Mouse (Mus musculus) lung, embryonic 16.5 days (tissue): ENCODE measurements around the gene Klk1b26. TPM values are rescaled to one million over a fixed set of nuclear protein-coding genes. Genes with fewer than 3 reads are reported as not detected.
"Not testable (repeated sequence)": the region's sequence is repeated elsewhere in the genome, so short reads cannot be mapped to it uniquely, and the experiment has no call there.

Experiments used
- ATAC-seq: fragments of 200-750 bp; cut with Nextera tagmentation; 2 replicates; pipeline ENCODE4 v1.8.0; 2017; ENCODE audit warnings: low read depth, mild to moderate bottlenecking, moderate library complexity
- H3K27ac ChIP-seq: fragments of 300-500 bp; sonication (generic); 2 replicates; pipeline ENCODE4 v1.5.1; 2014; ENCODE audit warnings: mild to moderate bottlenecking, control low read depth, low read length
- H3K27me3 ChIP-seq: fragments of 300-500 bp; sonication (generic); 2 replicates; pipeline ENCODE4 v1.6.1; 2014; ENCODE audit warnings: low read depth, low read length, mixed read lengths; ENCODE audit not compliant: control insufficient read depth, insufficient read depth
- H3K36me3 ChIP-seq: fragments of 300-500 bp; sonication (generic); 2 replicates; pipeline ENCODE4 v1.6.1; 2014; ENCODE audit warnings: low read length; ENCODE audit not compliant: control insufficient read depth, insufficient read depth
- H3K4me1 ChIP-seq: fragments of 300-500 bp; sonication (generic); replicated peaks from 2 replicates; pipeline ENCODE4 v1.6.1; 2014; ENCODE audit warnings: low read length, mixed read lengths; ENCODE audit not compliant: control insufficient read depth, insufficient read depth
- H3K4me2 ChIP-seq: fragments of 300-500 bp; sonication (generic); 2 replicates; pipeline ENCODE4 v1.6.1; 2014; ENCODE audit warnings: low read depth, low read length, control low read depth
- H3K4me3 ChIP-seq: fragments of 300-500 bp; sonication (generic); 2 replicates; pipeline ENCODE4 v1.5.1; 2014; ENCODE audit warnings: mild to moderate bottlenecking, low read length, control low read depth
- H3K9ac ChIP-seq: fragments of 300-500 bp; sonication (generic); 2 replicates; pipeline ENCODE4 v1.6.1; 2014; ENCODE audit warnings: low read length, control low read depth
- H3K9me3 ChIP-seq: fragments of 300-500 bp; sonication (generic); 2 replicates; pipeline ENCODE4 v1.6.1; 2016; ENCODE audit warnings: low read length; ENCODE audit not compliant: control insufficient read depth
- WGBS: fragments of 180-500 bp; shearing (Covaris S2); extraction: QIAGEN DNeasy Blood & Tissue Kit; methylation state at CpG from one replicate; pipeline ENCODE4 v1.1.7; 2014; 5-methylcytosine and 5-hydroxymethylcytosine counted together
- polyA plus RNA-seq: library from polyadenylated mRNA; unstranded; fragments of >200 nt; fragmentation: Nextera tagmentation; extraction: Ambion mirVana; gene quantifications from 2 replicates; pipeline ENCODE4 v1.2.1, GENCODE M21; 2015

Gene Klk1b26
- polyA plus RNA-seq: not detected in 2 replicates

DNA sequence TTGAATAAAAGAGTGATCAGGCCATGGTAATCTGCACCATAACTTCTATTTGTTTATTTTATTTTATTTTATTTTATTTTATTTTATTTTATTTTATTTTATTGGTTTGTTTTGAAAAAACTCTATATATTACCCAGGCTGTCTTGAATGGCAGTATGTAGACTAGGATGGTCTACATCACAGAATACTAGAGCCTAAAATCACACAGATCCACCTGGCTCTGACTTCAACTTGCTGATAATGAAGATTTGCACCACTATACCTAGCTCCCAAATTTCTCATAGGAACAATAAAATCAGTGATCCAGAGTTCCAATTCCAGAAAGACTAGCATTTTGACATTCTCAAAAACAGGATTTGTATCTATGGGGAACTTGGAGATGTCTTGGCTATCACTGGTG is at the start of gene Klk1b26:
Klk1b26 (plus strand) TSS at position 301 of the 400 bp plus-strand sequence.
- not testable (repeated sequence) for ATAC-seq, H3K4me2 ChIP-seq, H3K9me3 ChIP-seq, H3K27me3 ChIP-seq, H3K4me1 ChIP-seq, H3K4me3 ChIP-seq, H3K27ac ChIP-seq, H3K9ac ChIP-seq, H3K36me3 ChIP-seq

DNA sequence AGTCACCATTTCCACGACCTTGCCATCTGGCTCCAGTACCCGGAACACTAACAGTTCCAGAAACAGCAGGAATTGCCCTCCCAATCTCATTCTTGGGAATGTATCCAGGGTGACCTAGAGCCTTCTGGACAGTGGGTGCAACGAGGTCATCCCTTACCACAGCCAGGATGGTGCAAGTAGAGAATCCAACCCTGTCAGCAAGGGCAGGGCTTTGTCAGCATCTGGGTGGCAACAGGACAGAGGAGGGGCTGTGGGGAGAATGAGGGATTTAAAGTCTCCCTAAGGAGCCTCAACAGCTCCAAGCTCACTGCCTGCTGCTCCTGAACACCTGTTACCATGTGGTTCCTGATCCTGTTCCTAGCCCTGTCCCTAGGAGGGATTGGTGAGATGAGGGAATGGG is 45.5 kb upstream of the Klk1b26 start, which contains the start of gene Klk1b1:
Klk1b1 (plus strand) TSS at position 301 of the 400 bp plus-strand sequence.
- no peak for ATAC-seq
- H3K4me3 ChIP-seq: no peak within 1 kb of the TSS
- H3K4me2 ChIP-seq: no peak within 1 kb of the TSS
- no peaks in the 10 kb centered on the region for H3K4me1 ChIP-seq
- H3K9ac ChIP-seq: no peak within 1 kb of the TSS
- no peaks in the 10 kb centered on the region for H3K9me3 ChIP-seq
- no peaks in the 10 kb centered on the region for H3K27me3 ChIP-seq
- H3K27ac ChIP-seq: no peak within 1 kb of the TSS
- WGBS: 59% methylated on average over 3 of the region's 3 CpGs
- no peaks in the 10 kb centered on the region for H3K36me3 ChIP-seq

DNA sequence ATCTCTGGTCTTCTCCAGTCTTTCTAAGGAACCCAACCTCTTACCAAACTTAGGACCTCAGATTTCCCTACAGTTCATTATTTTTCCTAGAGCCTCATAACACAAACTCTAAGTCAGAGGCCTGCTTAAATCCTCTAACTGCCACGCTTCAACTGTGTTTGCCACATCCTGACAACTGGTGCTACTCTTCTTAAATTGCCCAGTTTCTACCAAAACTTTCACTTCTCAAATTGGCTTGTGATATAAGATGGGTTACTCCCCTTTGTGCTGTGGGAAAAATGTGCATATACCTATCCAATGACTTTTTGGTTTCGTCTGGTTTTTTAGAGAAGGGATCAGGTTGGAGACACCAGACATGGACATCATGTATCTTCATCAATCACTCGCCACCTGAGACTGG is 44.9 kb upstream of the Klk1b26 start:
- Histone ChIP-seq H3K27ac (no peak overlapping the region), H3K4me2 (no peak overlapping the region), H3K27me3 (no peaks in the 10 kb centered on the region), H3K9me3 (no peaks in the 10 kb centered on the region), H3K4me3 (no peak overlapping the region), H3K9ac (no peak overlapping the region), H3K4me1 (no peaks in the 10 kb centered on the region), H3K36me3 (no peaks in the 10 kb centered on the region)
- WGBS: 69% methylated on average over 3 of the region's 3 CpGs
- ATAC-seq: no peak

DNA sequence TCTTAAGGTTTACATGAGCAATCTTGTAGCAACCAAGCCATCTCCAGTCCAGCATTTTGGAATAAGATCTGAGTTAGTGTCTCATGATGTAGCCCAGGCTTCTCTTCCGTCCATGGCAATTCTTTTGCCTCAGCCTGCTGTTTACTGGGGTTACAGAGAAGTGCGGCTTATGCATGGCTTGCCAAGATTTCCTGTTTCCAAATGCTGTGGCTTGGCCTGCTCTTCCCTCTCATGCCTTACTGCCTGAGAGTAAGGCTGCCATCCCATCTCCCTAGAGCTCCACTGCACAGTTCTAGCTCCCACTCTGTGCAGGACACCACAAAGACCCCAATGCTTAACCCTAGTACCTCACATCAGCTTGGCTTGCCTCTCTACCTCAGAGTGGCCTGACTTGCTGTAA is 44.4 kb upstream of the Klk1b26 start:
- H3K4me1 ChIP-seq: no peaks in the 10 kb centered on the region
- no peak for ATAC-seq
- H3K27me3 ChIP-seq: no peaks in the 10 kb centered on the region
- no peaks in the 10 kb centered on the region for H3K36me3 ChIP-seq
- H3K4me2 ChIP-seq: no peak overlapping the region
- no peak overlapping the region for H3K4me3 ChIP-seq
- H3K9ac ChIP-seq: no peak overlapping the region
- H3K27ac ChIP-seq: no peak overlapping the region
- no peaks in the 10 kb centered on the region for H3K9me3 ChIP-seq
- 65% methylated on average over 2 of the region's 2 CpGs for WGBS

DNA sequence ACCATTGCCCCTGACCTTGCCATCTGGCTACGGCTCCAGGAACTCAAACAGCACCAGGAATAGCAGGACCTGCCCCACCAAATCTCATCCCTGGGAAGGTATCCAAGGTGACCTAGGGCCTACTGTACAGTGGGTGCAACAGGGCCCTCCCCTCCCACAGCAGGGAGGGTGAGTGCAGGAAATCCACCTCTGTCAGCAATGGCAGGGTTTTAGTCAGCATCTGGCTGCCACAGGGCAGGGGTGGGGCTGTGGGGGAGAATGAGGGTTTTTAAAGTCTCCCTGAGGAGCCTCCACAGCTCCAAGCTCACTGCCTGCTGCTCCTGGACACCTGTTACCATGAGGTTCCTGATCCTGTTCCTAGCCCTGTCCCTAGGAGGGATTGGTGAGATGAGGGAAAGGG is 36.2 kb upstream of the Klk1b26 start, which contains the start of gene Klk1b9:
Klk1b9 (plus strand) TSS at position 301 of the 400 bp plus-strand sequence.
- not testable (repeated sequence) for H3K36me3 ChIP-seq, H3K9me3 ChIP-seq, H3K27me3 ChIP-seq, H3K4me3 ChIP-seq, ATAC-seq, H3K27ac ChIP-seq, H3K4me2 ChIP-seq, H3K4me1 ChIP-seq, H3K9ac ChIP-seq
- 58% methylated on average over 1 of the region's 1 CpGs for WGBS

DNA sequence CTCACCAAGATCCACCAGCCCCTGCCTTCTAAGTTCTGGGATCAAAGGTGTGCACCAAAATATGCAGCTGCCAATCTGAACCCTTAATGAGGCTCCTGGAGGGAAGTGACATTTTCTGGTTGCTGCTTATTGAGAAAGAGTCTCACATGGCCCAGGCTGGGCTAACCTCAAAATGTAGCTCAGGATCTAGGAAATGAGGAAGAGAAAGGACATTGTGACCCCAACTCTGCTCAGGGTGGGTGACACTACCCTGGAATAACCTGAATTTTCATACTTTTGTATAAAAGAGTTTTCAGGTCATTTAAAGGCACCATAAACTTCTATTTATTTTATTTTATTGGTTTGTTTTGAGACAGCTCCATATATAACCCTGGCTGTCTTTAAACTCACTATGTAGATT is 26.3 kb upstream of the Klk1b26 start:
- Histone ChIP-seq H3K27ac (no peak overlapping the region), H3K36me3 (no peaks in the 10 kb centered on the region), H3K4me2 (no peak overlapping the region), H3K27me3 (no peaks in the 10 kb centered on the region), H3K4me1 (no peaks in the 10 kb centered on the region), H3K9me3 (no peaks in the 10 kb centered on the region), H3K9ac (no peak overlapping the region), H3K4me3 (no peak overlapping the region)
- ATAC-seq: no peak

DNA sequence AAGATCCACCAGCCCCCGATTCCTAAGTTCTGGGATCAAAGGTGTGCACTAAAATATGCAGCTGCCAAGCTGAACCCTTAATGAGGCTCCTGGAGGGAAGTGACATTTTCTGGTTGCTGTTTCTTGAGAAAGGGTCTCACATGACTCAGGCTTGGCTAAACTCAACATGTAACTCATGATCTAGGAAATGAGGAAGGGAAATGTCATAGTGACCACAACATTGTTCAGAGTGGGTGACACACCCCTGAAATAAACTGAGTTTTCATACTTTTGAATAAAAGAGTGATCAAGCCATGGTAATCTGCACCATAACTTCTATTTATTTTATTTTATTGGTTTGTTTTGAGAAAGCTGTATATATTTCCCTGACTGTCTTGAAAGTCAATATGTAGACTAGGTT is 17.1 kb upstream of the Klk1b26 start:
- H3K4me2 ChIP-seq, H3K9ac ChIP-seq, H3K36me3 ChIP-seq, H3K4me3 ChIP-seq, ATAC-seq, H3K27me3 ChIP-seq, H3K27ac ChIP-seq, H3K9me3 ChIP-seq, H3K4me1 ChIP-seq: not testable (repeated sequence)
- 32% methylated on average over 1 of the region's 1 CpGs for WGBS

DNA sequence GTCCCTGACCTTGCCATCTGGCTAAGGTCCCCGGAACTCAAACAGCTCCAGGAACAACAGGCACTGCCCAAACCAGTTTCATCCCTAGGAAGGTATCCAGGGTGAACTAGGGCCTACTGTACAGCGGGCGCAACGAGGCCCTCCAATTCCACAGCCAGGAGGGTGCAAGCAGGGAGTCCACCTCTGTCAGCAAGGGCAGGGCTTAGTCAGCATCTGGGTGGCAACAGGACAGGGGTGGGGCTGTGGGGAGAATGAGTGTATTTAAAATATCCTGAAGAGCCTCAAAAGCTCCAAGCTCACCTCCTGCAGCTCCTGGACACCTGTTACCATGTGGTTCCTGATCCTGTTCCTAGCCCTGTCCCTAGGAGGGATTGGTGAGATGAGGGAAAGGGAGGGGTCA is 16.4 kb upstream of the Klk1b26 start, which contains the start of gene Klk1b11:
Klk1b11 (plus strand) TSS at position 301 of the 400 bp plus-strand sequence.
- H3K9ac ChIP-seq, ATAC-seq, H3K27me3 ChIP-seq, H3K4me2 ChIP-seq, H3K9me3 ChIP-seq, H3K4me3 ChIP-seq, H3K27ac ChIP-seq, H3K4me1 ChIP-seq, H3K36me3 ChIP-seq: not testable (repeated sequence)
- 65% methylated on average over 4 of the region's 4 CpGs for WGBS

DNA sequence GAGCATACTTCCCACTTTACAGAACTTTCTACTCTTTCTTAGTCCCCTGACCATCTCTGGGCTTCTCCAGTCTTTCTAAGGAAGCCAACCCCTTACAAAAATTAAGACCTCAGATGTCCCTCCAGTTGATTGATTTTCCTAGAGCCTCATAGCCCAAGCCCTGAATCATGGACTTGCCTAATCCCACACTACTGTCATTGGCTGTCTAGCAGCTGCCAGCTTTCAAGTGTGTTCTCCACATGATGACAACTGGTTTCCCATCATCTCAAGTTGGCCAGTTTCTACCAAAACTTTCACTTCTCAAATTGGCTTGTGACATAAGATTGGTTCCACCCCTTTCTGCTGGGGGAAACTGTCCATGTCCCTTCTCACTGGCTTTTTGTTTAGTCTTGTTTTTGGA is 7.1 kb upstream of the Klk1b26 start:
- no peaks in the 10 kb centered on the region for H3K9me3 ChIP-seq
- H3K4me1 ChIP-seq: no peaks in the 10 kb centered on the region
- H3K4me3 ChIP-seq: no peak overlapping the region
- no peak overlapping the region for H3K4me2 ChIP-seq
- H3K27ac ChIP-seq: no peak overlapping the region
- no peak overlapping the region for H3K9ac ChIP-seq
- no peaks in the 10 kb centered on the region for H3K36me3 ChIP-seq
- H3K27me3 ChIP-seq: no peaks in the 10 kb centered on the region
- no peak for ATAC-seq

DNA sequence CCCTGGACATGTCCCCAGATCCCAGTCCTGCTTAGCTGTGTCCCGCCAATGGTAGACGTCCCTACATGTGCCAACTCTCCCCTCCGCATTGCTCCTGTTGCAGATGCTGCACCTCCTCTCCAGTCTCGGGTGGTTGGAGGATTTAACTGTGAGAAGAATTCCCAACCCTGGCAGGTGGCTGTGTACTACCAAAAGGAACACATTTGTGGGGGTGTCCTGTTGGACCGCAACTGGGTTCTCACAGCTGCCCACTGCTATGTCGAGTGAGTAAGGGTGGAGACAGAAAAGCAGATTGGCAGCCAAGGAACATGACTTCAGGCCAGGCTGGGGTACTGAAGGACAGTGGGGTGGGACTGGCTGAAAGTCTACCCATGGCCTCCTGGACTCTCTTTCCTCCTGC is 2.7 kb downstream of the Klk1b26 start:
- H3K4me1 ChIP-seq, H3K36me3 ChIP-seq, H3K4me3 ChIP-seq, H3K27ac ChIP-seq, H3K9me3 ChIP-seq, H3K27me3 ChIP-seq, ATAC-seq, H3K9ac ChIP-seq, H3K4me2 ChIP-seq: not testable (repeated sequence)
- WGBS: 76% methylated on average over 6 of the region's 6 CpGs
